Mouse (Mus musculus) CH12.LX (cell line): ENCODE measurements around the gene Bcl10.

Source experiments
- CTCF ChIP-seq, 2 experiments: IDR thresholded peaks in 1 of 2; conservative IDR thresholded peaks in 1 of 2; 2 replicates each; pipeline ENCODE4 v1.5.1; 2011 to 2012; ENCODE audit warnings: low read depth in 2 of 2, low read length in 2 of 2, improper control_type of control experiment in 1 of 2, inconsistent platforms in 1 of 2, mild to moderate bottlenecking in 1 of 2, moderate library complexity in 1 of 2
- EP300 ChIP-seq: IDR thresholded peaks from 2 replicates; pipeline ENCODE4 v1.6.1; 2011; ENCODE audit warnings: low read length, improper control_type of control experiment
- MAX ChIP-seq: IDR thresholded peaks from 2 replicates; pipeline ENCODE4 v1.6.1; 2011; ENCODE audit warnings: low read length, improper control_type of control experiment
- NELFE ChIP-seq: IDR thresholded peaks from 2 replicates; pipeline ENCODE4 v1.6.1; 2011; ENCODE audit warnings: low read depth, low read length, improper control_type of control experiment
- NRF1 ChIP-seq: IDR thresholded peaks from 2 replicates; pipeline ENCODE4 v1.6.1; 2014; ENCODE audit warnings: low read depth, mild to moderate bottlenecking, inconsistent platforms, low read length, improper control_type of control experiment, moderate library complexity
- POLR2A ChIP-seq: IDR thresholded peaks from 2 replicates; pipeline ENCODE4 v1.6.1; 2011; ENCODE audit warnings: low read depth, mild to moderate bottlenecking, improper control_type of control experiment, low read length
- POLR2AphosphoS2 ChIP-seq: IDR thresholded peaks from 2 replicates; pipeline ENCODE4 v1.6.1; 2011; ENCODE audit warnings: low read depth, low read length, improper control_type of control experiment
- RAD21 ChIP-seq: IDR thresholded peaks from 2 replicates; pipeline ENCODE4 v1.6.1; 2011; ENCODE audit warnings: low read depth, mild to moderate bottlenecking, low read length, improper control_type of control experiment, moderate library complexity
- UBTF ChIP-seq: IDR thresholded peaks from 2 replicates; pipeline ENCODE4 v1.6.1; 2012; ENCODE audit warnings: low read depth, mild to moderate bottlenecking, inconsistent platforms, low read length, improper control_type of control experiment, moderate library complexity
- USF2 ChIP-seq: conservative IDR thresholded peaks from 2 replicates; pipeline ENCODE4 v1.6.1; 2011; ENCODE audit warnings: low read depth, low read length, improper control_type of control experiment
- ZC3H11A ChIP-seq: IDR thresholded peaks from 2 replicates; pipeline ENCODE4 v1.6.1; 2012; ENCODE audit warnings: low read depth, mild to moderate bottlenecking, inconsistent platforms, low read length, improper control_type of control experiment
- ZKSCAN1 ChIP-seq: IDR thresholded peaks from 2 replicates; pipeline ENCODE4 v1.6.1; 2012; ENCODE audit warnings: low read depth, inconsistent platforms, low read length, improper control_type of control experiment, borderline replicate concordance

GRCm38 (mm10) chr3:145885851-145886464, 36.6 kb upstream of the Bcl10 start:
- TF ChIP-seq NRF1 (no peak), CTCF (conservative IDR thresholded peaks at IDR 0.05 in 1 of 2, IDR thresholded peaks at IDR 0.05 in 1 of 2; ENCODE audit: low read depth in 2 of 2, low read length in 2 of 2) (no peak), NELFE (no peak), EP300 (no peak), POLR2AphosphoS2 (no peak), RAD21 (no peak), ZKSCAN1 (no peak), ZC3H11A (no peak), MAX (no peak), USF2 (no peak), POLR2A (no peak), UBTF (no peak)
